Mouse (Mus musculus): ENCODE data around the gene Trpm6.

Trpm6 gene

DNA sequence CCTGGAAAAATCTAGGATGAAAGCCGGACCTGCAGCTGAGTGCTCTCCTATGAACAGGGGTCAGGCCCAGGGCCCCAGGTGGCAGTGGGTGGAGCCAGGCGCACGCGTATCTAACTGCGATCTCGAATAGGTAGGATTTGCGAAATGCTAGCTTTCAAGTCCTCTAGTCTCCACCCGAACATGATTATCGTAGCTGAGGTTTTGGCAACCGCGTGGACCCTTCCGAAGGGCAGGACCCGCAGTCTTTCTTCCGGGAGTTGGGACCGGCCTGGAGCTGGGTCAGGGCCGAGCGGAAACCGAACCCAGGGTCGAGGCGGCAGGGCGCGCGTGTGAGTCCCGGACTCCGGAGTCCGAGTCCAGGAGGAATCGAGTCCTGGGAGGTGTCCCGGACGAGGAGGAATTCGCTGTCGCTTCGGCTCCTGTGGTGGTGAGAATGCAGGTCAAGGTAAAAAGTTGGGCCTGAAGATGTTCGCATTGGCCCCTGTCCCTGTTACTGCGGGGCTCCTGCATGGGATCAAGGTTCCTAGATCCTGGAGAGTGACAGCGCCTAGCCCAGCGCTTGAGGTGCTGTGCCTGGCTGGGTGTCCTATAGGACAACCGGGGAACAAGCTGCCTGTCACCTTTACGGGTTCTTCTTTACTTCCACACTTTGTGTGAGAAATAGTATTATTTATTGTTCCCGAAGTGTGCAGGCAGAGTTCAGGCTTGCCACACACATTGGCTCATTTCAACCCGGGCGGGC, at the start of gene Trpm6:
Gene Trpm6, plus strand, starts transcription at position 386 of the 742 bp plus-strand sequence.
- DNase-seq (ENCODE audit: low read depth): no peak

DNA sequence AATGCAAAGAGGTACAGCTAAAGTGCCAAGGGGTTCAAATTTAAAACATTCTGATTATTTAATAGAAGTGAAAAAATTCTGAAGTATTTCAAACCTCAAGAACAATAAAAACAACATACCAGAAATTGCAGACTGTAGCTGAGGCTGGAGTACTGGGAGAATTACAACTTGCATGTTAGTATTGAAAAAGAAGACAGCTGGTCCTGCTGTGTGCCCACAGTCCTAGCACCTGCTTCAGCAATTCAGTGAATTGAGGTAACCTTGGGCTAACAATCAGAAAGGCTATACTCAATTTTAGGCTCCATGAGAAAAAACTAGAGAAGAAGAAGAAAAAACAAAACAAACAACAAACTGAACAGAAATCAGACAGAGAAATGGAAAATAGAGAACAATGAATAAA, 41.7 kb upstream of the Trpm6 start:
- DNase-seq (ENCODE audit: low read depth): no peak

DNA sequence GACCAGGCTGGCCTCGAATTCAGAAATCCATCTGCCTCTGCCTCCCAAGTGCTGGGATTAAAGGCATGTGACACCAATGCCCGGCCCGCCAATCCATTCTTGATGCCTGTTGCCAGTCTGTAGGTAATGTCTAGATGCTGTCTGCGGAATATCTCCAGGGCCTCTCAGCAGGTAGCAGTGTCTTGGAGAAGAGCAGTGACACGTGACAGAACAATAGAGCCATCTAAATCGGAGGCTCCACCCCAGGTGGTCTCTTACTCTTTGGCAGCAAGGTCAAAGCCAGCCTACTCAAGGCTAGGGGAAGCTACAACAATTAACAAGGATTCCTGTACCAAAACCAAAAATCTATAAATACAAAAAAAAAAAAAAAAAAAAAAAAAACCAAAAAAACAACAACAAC, 38.9 kb upstream of the Trpm6 start:
- no peak for DNase-seq (ENCODE audit: low read depth)

DNA sequence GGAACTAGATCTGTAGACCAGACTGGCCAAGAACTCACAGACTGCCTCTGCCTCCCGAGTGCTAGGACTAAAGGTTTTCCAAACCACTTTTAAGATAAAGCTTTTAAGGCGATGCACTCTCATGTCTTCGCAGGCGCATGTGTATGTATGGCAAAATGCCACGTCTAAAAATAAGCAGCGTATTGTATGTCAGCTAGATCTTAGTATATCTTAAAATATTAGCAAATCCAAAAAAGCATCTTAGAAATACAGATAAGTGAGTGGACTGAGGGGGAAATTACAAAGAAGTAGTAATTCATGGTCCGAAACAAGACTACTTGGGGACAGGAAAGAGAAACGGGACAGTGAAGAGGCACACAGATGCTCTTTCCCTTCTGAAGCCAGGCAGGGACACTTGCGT, 38.2 kb upstream of the Trpm6 start:
- peak; percentile 20 for DNase-seq (ENCODE audit: low read depth)

DNA sequence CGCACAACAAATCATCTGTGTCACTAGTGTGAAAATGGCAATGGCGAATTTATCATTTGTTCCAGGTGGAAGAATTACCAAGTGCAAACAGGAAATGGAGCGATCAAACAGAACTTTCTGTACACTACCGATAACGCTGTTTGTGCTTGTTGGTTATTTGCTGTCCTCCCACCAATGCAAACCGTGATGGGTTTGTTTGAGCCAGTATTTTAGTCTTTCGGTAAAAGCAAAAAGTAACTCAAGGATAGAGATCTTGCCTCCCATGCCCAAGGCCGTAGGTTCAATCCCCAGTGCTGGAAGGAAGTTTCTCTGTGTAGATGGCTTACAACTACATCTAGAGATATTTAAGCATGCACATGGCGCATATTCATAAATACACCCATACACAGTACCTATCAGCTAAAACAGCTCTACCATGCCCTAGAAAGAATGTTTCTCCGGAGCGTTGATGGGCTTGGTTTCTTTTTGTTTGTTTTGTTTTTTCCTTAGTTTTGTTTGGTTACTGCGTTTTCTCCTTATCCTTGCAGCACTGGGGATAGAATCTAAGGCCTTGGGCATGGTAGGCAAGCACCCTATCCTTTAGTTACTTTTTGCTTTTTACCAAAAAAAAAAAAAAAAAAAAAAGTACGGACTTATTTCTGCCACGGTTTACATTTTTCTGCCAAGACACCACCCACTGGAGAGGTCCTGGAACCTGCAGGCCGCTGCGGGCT, 37.5 kb upstream of the Trpm6 start:
- no peak for DNase-seq (ENCODE audit: low read depth)

- DNase-seq (ENCODE audit: low read depth): peak; percentile 99
Observed at GRCm38 (mm10) chr19:18712866-18713300, 36.9 kb upstream of the Trpm6 start, which contains the start of gene D030056L22Rik. D030056L22Rik (plus strand) TSS chr19:18713193.

- peak; percentile 68 for DNase-seq (ENCODE audit: low read depth)
Observed at GRCm38 (mm10) chr19:18713357-18713756, 36.4 kb upstream of the Trpm6 start.

- DNase-seq (ENCODE audit: low read depth): peak; percentile 90
Observed at GRCm38 (mm10) chr19:18716374-18716773, 33.4 kb upstream of the Trpm6 start.

GRCm38 (mm10) chr19:18720337-18720736, 29.4 kb upstream of the Trpm6 start:
- DNase-seq (ENCODE audit: low read depth): no peak

DNA sequence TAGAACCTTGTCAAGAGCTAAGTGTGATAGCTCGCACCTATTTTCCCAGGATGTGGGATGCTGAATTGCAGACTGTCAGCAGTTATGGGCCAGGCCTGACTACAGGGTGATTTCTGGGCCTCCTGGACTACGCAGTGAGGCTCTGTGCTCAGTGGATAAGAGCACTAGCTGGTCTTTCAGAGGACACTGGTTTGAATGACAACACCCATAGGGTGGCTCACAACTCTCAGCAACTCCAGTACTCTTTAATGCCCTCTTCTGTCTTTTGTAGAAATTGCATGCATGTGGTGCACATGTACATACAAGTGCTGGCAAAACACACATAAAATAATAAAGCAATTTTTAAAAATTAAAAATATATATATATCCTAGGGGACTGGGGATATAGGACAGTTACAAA, 24.6 kb upstream of the Trpm6 start:
- DNase-seq (ENCODE audit: low read depth): no peak

DNA sequence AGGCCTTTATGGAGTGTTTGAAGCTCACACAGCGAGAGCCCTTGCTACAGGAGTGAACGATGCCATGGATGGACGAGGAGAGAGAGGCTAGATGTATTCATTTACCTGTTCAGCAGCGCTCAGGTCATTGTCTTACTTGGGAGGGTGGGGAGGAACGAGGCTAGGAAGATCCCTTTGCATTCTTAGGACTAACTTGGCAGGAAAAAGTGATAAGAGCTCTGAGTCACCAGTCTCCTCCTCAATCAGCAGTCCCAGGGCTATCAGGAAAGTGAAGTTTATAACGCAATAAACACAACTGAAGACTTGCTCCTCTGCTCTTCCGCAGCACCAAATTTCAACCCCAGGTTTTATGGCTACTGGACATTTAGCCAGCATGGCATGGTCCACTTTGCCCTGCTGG, 19.5 kb upstream of the Trpm6 start:
- DNase-seq (ENCODE audit: low read depth): no peak

GRCm38 (mm10) chr19:18731077-18731476, 18.7 kb upstream of the Trpm6 start:
- DNase-seq (ENCODE audit: low read depth): no peak

- no peak for DNase-seq (ENCODE audit: low read depth)
Observed at GRCm38 (mm10) chr19:18735901-18736300, 13.9 kb upstream of the Trpm6 start.

DNA sequence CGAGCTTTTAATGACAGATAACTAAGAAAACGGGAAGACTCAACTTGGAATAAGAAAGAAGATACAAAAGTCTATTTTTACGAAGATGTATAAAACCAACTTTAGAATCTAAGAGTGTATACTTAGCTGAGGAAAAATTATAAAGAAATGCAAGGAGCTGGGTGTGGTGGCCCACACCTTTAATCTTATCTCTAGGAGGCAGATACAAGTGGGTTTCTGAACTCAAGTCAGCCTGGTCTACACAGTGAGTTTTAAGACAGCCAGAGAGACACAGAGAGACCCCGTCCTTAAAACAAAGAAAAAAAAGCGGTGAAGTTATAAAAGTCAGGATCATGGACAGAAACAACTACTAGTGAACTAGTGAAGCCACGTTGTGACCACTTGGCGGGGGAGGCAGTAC, 10.6 kb upstream of the Trpm6 start:
- DNase-seq (ENCODE audit: low read depth): no peak

GRCm38 (mm10) chr19:18743946-18744345, 5.8 kb upstream of the Trpm6 start:
- no peak for DNase-seq (ENCODE audit: low read depth)

DNA sequence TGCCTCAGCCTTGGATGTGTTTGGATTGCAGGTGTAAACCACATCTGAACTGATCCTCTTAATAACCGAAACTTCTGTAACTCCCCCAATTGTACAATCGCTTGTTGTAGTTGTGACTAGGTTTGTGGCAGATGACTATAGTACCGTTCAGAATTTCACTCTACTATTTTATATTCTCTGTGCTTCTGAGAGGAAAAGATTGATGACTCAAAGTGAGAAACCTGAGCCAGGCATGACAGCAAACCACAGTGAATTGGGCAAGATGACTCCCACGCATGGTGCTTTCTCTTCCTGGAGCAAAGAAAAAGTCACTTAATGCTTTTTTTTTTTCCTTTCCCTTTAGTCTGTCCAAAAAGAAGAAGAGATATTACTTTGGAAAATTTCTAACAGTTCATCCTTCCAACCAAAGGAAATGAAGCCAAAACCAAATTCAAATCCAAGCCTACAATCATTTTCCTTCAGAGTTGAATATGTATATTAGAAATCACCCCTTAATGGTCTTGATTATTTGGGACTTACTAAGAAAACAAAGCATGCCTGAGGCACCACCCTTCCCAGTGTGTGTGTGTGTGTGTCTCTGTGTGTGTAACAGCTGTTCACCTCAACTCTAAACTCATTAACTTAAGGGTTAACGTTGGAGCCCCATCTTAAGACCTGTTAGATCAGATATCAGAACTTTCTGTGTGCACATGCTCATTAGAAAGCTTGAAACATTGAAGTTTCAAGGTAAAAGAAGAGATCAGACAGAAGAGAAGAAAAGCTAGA, 3.0 kb upstream of the Trpm6 start:
- peak; percentile 21 for DNase-seq (ENCODE audit: low read depth)

GRCm38 (mm10) chr19:18747379-18747778, 2.4 kb upstream of the Trpm6 start:
- DNase-seq (ENCODE audit: low read depth): peak; percentile 6

DNA sequence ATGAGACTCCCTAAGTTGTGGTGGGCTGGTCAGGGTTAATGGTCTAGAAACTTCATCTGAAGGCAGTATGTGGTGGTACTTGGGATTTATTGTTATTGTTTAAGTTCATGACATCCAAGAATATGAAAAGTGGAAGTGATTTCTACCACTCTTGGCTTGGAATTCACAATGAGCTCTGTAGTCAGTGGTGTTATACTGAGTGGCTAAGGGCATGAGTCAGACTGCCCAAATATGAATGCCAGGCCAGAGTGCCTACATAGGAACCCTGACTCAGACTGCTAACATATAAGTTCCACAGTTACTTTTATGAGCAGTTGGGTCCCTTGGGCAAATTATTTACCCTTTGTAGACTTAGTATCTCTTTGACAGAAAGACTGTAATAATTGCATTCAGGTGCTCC, 7.4 kb downstream of the Trpm6 start:
- DNase-seq (ENCODE audit: low read depth): no peak

- DNase-seq (ENCODE audit: low read depth): no peak
Observed at GRCm38 (mm10) chr19:18757706-18758105, 7.9 kb downstream of the Trpm6 start.

DNA sequence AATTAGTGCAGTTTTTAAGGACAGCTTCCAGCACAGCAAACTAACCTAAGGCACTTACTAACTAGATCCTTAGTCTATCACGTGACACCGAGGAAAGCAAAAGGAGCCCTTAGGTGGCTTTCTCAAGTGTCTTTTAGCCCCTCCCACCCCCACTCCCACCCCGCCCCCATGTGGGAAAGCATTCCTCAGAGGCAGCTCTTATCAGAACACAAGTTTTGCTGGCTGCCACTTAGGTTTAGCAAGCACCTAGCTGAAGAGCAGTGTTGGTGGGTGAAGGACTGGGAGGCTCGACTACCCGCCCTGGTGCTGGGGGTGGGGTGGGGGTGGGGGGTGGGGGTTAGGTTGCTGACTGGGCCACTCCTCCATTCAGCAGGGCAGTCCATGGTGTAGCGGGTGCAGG, 8.5 kb downstream of the Trpm6 start:
- DNase-seq (ENCODE audit: low read depth): no peak

- no peak for DNase-seq (ENCODE audit: low read depth)
Observed at GRCm38 (mm10) chr19:18758916-18759315, 9.1 kb downstream of the Trpm6 start.

DNA sequence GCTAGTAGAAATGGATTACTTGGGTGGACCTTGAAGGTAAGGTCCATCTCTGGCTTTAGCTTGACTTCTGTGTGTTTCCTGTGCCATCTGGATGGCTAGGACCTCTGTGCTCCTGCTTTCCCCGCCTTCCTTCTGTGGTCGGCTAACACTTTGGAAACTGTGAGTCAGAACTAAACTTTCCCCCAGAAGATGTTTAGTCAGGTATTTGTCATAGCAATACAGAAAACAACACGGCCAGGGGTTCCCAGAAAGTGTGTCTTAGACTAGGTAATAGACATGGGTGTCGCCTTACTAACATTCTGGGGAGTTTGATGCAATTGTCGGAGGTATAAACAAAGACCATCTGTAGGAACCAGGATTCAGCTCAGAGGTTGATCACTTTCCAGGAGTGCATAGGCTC, 16.6 kb downstream of the Trpm6 start:
- DNase-seq (ENCODE audit: low read depth): no peak

GRCm38 (mm10) chr19:18771048-18771447, 21.3 kb downstream of the Trpm6 start:
- DNase-seq (ENCODE audit: low read depth): no peak
